Mouse (Mus musculus): Measurements from ENCODE around the gene Acot7.
A peak's percentile ranks its signal among the peaks of the same experiment; 100 is the strongest.

Gene Acot7

DNA sequence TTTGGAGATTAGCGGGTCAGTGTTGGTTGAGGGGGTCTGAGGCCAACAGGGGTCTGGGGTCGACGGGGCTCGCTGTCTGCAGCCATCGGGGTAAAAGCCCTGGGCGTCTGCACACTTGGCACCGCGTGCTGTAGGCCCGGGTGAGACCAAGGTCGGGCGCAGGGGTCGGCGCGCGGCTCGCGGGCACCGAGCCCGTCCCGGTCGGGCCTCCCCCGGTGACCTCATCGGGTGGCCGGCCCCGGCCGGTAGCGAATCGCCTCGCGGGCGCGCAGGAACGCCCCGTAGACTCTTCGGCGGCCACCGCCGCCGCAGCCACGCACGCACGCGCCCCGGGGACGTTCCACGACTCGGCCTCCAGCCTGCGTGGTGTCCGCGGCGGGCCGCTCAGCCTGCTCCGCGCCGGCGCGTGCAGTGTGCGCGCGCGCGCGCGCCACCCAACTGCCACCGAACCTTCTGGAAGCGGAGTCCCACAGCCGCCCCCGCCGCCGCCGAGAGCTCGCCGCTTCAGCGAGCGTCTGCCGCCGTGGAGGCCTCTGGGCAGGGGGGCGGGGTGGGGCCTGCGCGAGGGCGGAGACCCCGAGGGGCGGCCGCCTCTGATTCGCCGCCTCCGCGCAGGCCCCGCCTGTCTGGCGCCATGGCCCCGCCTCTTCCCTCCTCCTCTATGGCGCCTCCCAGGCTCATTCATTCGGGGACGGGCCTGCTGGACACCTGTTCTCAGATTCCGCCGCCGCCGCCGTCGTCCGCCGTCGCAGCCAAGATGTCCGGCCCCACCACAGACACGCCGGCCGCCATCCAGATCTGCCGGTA is at the start of gene Acot7:
Acot7 (plus strand) TSS at position 598 of the 807 bp plus-strand sequence.
- peak; percentile 86 to 88 for DNase-seq (ENCODE audit: low spot score in 2 of 2)

DNA sequence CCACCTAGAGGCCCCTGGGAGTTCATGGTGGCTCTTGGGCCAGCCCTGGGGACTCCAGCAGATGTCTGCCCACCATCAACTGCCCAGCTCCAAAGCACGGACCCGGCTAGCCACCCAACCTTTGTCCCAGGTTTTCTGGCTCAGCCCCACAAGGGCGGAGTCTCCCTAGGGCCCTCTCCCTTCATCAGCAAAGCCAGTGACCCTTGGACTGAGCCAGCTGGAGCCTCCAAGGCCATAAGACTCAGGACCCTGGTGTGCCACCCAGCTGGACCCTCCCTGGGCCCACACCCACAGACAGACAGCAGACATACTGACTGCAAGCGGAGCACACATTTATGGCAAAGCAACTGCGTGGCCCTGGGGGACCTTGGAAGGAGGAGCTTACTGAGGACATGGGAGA is 49.1 kb upstream of the Acot7 start:
- DNase-seq (ENCODE audit: low spot score in 2 of 2) = no peak

DNA sequence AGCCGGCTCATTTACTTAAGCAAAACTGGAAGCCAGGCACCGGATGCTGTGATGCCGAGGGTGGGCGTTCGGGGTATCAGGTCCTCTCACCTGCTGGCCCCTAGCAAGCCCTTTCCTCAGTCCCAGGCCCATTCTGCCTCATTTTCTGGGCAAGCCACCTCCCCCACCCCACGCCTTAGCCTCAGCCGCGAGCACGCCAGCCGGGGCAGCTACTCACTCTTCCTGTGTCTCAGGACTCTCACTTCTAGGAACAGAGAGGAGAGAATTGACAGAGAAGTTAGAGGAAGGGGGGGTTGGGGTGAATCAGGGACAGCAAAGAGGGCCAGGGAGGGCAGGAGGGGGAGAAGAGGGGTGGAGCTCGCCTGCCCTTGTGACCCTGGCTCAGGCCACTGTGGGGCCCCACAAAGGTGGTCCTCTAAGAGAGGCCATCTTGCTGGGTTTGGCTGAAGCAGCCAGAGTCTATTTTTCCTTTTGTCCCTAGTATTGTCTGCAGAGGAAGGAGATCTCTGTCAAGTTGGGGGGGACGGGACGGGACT is 48.5 kb upstream of the Acot7 start:
- no peak for DNase-seq (ENCODE audit: low spot score in 2 of 2)

DNA sequence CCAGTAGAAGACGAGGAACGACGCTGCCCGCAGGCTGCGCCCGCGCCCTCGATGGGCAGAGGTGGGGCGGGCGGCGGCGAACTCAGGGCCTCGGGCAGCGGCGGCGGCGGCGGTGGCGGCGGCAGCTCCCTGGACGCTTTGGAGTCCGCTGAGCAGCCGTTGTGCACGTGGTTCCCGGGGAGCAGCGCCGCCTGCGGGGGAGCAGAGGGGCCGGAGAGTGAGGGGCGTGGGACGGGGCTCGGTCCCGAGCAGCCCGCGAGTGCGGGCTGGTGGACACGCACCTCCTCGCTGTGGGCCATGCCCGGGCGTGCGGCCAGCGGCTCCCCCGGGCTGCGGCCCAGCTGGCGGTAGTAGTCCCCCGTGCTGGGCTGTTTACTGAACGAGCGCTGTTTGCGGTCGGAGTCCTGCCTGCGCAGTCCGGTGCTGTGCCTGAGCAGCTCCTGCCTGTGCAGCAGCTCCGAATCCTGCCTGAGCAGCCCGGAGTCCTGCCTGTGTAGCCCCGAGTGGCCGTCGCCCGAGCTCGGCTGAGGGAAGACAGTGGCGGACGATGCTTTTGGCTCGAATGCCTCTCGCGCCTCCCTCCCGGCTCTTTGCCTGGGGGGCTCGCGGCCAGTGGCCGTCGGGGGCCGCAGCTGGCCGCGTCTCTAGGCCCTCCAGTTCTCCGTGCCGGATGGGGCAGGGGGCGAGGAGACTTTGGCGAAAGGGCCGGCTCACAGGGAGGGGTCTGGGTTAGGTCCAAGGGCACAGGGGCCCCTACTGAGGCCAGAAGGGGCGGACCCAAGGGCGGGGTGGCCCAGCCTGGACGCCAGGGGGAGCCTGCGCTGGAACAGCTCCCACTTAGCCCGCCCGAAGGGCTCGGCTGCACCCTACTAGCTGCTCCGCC is 46.9 kb upstream of the Acot7 start:
- DNase-seq (ENCODE audit: low spot score in 2 of 2) = no peak

DNA sequence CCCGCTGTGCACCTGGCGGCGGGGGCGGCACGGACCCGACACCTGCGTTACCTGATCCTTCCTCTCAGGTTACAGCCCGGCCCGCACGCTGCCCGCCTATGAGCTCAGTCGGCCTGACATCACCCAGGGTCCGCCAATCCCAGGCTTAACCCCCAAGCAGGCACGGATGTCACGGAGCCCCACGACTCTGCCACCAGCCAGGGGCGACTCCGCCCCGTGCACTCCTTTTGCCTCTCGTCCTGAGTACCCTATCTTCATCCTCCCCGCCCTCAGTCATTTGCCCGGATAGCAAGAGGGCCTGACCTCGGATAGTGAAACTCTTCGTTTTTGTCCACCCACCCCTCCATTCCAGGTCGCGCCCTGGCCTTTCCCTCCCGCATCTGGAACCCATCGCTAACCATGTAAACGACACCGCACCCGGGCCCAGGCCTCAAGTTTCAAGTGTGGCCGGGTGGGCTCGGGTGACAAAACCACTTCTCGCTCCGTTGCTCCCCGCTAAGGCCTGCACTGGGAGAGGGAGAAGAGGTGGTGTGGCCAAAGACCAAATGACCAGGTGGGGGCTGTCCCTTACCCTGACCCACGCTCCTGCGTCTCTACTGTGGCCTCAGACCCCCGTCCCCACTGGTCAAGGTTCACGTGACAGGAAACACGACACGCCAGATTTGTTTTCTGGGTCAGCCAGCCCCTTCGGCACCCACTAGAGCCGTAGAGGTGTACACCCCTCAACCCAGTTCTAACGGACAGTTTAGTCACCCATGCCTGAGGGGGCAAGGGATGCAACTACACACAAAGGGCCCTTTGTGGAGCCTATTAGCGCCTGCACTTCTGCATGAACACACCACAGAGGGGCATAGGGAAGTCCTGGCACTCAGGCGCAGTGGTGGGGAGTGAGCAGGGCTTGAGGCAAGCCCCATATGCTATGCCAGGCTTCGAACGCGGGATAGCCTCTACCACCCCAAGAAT is 45.8 kb upstream of the Acot7 start:
- DNase-seq (ENCODE audit: low spot score in 2 of 2) = no peak

DNA sequence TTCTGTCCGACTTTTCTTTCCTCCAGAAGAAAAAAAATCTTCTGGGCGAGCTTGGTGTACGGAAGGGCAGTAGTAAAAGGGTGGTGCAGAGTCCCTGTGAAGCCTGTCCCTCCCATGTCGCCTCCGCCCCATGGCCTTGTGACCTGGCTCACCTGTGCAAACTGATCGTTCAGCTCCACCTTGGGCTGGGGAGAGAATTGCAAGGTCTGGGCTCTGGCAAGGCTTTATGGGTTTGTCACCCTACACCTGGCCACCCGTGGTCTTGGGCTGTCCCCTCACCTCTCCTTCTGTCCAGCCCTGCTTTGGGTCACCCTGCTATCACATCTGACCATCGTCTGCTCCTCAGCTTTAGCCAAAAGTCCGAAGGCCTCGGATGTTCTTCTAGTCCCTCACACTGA is 45.2 kb upstream of the Acot7 start:
- DNase-seq (ENCODE audit: low spot score in 2 of 2) = no peak

DNA sequence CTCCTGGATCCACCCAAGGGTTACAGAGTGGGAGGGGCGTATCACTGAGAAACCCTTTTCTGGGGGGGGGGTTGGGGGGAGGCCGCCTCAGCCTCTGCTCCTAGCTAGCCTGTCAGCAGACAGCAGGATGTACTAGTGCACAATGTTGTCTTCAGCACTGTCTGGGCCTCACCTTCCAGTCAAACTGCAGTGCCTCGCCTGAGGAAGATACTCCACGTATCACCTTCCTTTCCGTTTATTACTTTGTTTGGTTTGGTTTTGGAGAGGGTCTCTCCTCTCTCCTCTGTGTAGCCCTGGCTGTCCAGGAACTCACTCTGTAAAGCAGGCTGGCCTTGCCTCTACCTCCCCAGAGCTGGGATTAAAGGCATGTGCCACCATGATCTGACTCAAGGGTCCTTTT is 44.7 kb upstream of the Acot7 start:
- DNase-seq (ENCODE audit: low spot score in 2 of 2) = no peak

DNA sequence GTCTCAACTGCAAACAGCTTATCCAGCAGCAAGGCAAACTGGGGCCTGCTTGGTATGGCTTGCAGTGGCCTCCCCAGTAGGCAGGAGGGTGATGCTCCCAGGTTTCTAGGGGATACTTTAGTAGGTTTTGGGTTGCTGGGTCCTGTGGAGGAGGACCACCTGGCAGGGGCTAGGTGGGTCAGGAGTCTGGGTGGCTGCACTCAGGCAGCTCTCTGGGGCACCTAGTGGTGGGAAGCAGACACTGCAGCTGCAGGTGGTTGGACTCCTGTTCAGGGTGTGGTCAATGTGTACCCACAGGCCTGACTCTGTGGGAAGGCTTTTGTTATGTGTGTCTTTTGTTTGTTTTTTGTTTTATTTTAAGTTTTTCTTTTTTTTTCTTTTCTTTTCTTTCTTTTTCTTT is 43.4 kb upstream of the Acot7 start:
- DNase-seq (ENCODE audit: low spot score in 2 of 2) = no peak

DNA sequence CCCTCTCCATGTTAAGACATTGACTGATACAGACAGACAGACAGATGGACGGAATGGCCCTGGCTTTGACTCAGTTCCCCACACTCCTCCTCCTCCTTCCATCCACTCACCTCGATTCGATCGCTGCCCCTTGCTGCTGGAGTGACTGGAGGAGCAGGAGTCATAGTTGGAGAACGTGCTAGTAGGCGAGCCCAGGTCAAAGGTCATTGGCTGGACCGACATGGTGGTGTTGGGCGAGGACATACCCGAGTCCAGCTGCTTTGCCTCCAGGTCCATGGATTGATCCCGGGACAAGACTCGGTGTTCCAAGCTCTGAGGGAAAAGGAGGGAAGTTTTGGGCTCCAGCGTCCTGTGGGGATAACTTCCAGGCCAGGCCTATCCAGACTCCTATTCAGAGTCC is 42.6 kb upstream of the Acot7 start:
- DNase-seq (ENCODE audit: low spot score in 2 of 2) = no peak

DNA sequence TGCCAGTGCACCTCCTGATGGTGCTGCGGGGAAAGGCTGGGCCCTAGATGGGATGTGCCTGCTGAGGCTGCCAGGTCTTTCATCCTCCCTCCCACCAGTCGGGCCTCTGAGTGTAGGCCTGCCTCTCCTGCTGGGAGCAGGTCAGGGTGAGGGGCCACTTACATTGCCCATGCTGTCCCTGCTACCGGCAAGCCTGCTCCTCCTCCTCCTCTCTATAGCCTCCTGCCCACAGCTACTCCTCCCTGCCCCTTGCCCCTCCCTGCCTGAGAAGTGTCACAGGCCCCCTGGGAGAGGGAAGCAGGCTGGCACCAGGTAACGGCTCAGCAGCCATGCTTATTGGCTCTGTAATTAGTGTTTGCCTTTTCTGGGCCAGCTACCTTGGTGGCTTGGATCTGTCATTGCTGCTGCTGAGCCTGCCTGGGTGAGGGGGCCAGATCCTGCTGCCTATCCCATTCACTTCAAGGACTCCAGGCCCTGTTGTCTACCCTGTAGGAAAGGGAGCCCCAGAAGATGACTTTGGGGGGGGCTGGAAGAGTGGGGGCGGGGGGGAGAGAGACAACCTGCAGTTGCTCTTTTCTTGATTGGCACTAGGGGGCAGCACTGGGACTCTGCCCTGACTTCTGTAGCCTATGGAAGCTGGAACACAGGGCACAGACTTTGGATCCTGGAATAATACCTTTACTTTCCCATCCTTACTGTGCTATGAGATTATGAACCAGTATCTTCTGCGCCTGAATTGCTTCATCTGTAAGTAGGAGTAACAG is 41.6 kb upstream of the Acot7 start:
- DNase-seq (ENCODE audit: low spot score in 2 of 2) = no peak

DNA sequence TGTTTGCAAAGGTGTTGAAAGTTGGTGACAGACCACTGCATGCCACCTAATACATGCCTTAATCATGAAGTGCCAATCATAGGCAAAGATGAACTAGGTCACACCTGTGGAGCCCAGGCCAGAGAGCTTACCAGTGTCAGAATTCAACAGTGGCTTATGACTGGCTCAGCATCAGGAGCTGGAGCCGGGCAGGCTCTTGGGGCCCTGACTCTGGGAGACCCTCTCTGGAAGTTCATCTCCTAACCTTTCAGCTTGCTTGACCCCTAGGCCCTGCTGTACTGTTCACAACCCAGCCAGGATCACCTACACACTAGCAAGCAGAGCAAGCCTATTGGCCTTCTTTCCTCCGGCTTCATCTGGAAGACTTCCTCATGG is 41.1 kb upstream of the Acot7 start:
- no peak for DNase-seq (ENCODE audit: low spot score in 2 of 2)

DNA sequence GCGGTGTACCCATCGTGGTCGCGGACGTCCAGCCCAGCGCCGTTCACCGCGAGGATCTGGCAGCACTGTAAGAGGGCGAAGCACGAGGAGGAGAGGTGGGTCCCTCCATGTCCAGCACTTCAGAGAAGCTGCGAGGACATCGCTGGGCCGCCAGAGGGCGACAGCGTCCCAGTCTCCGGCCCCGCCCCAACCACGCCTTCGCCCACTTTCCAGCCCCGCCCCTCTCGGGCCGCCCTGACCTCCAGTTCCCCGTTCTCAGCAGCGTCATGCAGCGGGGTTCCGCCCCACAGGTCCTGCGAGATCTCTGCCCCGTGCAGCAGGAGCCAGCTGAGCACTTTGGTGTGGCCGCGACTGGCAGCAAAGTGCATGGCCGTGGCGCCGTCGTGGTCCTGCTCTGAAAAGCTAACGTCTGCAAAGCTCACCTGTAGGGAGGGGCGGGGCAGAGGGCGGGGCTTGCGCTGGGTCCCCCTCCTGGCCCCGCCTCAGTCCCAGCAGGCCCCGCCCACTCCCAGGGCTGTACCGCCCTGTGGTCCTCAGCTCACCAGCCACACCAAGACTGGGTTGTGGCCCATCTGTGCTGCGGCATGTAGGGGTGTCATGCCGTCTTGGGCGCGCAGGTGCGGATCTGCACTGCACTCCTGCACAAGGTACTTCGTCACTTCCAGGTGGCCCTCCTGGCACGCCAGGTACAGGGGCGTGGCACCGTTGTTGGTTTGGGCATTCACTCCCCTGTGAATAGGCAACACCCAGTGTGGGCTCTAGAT is 39.3 kb upstream of the Acot7 start:
- no peak for DNase-seq (ENCODE audit: low spot score in 2 of 2)

DNA sequence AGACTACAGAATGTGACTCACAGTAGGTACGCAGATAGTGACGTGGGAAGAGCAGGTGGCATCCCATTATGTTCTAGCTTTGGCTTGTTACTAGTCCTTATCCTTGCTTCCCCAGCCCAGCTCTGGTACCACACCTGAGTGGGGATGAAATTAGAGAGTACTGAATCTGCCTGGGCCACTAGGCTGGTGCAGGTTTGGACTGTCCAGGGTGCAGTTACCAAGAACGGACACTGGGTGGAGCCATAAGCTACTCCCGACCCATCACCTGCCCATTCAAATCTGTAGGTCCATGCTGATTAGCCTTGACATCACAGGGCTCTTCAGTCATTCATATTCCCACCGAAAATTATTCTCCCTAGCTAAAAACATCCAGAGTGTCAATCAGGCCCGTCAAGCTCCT is 37.5 kb upstream of the Acot7 start:
- DNase-seq (ENCODE audit: low spot score in 2 of 2) = no peak

DNA sequence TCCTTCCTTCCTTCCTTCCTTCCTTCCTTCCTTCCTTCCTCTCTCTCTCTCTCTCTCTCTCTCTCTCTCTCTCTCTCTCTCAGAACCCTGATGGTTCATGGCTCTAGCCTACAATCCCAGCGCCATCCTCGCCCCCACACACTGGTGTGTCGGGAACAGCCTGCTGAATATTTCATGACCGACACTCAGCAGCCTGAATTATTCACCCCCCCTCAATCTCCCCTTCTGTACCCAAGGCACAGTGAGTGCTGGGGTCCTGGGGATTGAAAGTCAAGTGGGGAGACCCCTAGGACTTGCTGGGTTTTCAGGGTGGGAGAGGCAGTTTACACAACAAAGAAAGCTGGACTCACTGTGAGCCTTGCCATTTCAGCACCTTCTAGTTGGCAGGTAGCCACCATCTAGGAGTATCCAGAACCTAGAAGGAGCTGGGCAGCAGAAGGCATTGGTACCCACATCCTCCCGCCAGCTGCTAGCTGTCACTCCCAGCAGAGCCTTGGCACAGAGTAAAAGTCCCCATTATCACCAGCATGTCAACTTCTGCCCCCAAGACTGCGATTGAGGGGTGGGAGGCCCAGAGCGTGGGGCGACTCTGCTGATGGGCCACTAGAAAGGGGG is 36.3 kb upstream of the Acot7 start:
- no peak for DNase-seq (ENCODE audit: low spot score in 2 of 2)

DNA sequence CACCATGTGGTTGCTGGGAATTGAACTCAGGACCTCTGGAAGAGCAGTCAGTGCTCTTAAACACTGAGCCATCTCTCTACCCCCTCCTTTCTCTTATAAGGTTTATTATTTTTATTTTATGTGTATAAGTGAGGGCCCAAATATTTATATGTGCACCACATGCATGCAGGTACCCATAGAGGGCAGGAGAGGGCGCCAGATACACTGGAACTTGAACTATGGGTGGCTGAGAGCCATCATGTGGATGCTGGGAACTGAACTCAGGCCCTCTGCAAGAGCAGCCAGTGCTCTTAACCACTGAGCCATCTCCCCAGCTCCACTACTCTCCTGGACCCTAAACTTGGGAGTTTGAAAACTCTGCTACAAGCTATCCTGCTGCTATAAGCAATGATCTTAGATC is 34.3 kb upstream of the Acot7 start:
- no peak for DNase-seq (ENCODE audit: low spot score in 2 of 2)

DNA sequence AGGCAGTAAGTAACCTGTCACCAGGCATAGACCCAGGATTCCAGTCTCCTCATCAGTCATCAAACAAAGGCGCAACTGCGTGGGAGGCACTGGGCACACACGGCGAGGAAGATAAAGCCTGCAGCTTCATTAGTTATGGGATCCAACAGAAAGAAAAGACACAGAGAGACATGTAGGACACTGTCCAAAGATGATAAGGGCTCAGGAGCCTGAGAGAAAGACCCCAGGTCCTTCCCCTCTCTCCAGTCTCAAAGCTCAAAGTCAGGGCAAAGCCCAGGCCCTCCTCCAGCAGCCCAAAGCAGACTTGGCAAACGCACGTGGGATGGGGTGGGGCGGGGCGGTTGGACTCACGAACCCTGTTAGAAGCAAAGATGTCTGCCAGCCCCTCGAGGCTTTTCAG is 32.5 kb upstream of the Acot7 start:
- no peak for DNase-seq (ENCODE audit: low spot score in 2 of 2)

DNA sequence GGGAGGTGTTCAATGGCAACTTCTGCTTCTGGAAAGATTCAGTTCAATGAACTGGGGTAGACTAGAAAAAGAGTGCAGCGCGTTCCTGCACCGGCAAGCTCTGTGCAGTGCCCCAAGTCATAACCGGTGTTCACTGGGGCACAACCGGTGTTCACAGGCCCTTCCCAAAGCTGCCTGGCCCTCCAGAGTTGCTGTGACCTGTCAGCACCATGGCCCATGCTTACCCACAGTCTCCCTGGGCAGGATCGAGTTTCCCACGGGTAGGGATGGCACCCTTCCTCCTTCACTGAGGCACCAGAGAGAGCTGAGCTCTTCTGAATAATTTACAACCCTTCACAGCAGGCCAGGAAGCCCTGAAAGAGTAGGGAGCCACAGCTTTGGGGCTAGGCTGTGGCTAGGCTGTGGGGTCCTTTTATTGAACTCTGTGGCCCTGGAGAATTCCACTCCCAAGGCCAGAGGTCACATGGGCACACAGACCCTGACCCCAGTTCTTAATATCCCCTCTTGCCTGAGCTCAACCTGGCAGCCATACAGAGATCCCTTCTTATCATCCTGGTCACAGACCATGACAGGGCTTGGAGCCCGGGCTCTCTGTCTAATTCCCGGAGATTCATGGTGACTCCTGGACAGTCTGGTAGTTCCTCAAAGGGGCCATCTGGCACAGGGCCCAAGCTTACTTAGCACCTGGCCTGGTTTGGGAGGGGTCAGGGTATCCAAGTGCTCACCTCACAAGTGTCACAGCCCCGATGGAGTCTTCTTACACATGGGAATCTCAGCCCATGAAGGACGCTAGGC is 31.7 kb upstream of the Acot7 start:
- DNase-seq (ENCODE audit: low spot score in 2 of 2) = no peak

DNA sequence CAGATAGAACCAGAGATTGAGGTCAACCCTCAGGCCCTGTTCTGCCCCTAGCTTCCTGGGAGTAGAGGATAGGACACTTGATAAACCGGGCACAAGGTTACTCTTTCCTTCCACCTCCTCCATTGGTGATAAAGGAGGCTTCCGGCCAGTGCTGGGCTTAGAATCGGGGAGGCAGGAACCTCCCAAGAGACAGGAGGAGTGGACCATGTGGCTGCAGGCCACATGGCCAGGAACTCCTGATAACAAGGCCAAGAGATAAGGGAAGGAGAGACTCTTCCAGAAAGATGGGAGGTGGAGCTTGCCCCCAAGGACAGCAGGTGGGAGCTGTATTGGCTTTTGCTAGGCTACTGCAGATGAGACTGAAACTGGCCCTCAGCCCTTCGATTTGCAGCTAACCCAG is 27.4 kb upstream of the Acot7 start:
- no peak for DNase-seq (ENCODE audit: low spot score in 2 of 2)

DNA sequence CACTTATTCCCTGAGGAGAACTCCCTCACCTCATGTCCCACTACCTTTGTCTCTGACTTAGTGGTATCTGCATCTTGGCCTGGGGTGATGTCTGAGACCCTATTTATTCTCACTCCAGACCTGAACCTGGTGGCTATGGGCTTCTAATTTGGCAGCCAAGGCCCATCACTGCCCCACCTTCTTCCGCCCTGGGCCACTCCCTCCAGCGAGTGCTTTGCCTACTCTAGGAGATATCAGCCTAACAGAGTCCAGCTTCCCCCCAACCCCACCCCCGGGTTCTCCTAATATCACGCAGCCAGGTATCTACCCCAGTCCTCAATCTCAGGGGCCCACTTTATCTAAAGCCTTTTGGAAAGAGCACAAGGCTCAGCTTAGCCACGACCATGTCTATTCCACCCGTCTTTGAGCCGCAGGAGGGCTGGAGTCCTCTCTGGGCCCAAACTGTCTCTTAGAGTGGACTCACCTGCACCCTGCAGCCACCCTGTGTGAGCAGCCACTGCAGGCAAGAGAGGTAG is 26.4 kb upstream of the Acot7 start:
- DNase-seq (ENCODE audit: low spot score in 2 of 2) = no peak
